Mouse (Mus musculus) gastrocnemius, adult 8-10 months (tissue): ENCODE data around the gene Sec14l5. TPM values are rescaled to one million over a fixed set of nuclear protein-coding genes. Genes with fewer than 3 reads are reported as not detected.
A peak's percentile ranks its signal among the peaks of the same experiment; 100 is the strongest.
"Not testable (repeated sequence)": the region's sequence is repeated elsewhere in the genome, so short reads cannot be mapped to it uniquely, and the experiment has no call there.

Experiments used
- DNase-seq, 2 experiments: peaks; one replicate each; pipeline ENCODE4 v3.0.0; 2022; ENCODE audit warnings: low spot score in 2 of 2
- microRNA-seq: library from miRNA; unstranded; fragments of <30 nt; microRNA quantifications from one replicate; pipeline ENCODE4 v1.2.0, GENCODE M21; 2022
- total RNA-seq, 4 experiments: library from RNA; stranded (reverse); gene quantifications; 2 replicates each; pipeline ENCODE4 v1.2.4; 2022

Sec14l5 gene
- total RNA-seq, 4 experiments from 2014 or later = 8.2 to 10.6 (median 9.9) TPM

GRCm38 (mm10) chr16:5214126-5214525 lies 67.2 kb downstream of the Sec14l5 start:
- DNase-seq = no peak

GRCm38 (mm10) chr16:5216686-5217085 lies 69.8 kb downstream of the Sec14l5 start:
- no peak for DNase-seq

GRCm38 (mm10) chr16:5217341-5218133 lies 70.6 kb downstream of the Sec14l5 start:
- no peak for DNase-seq

DNA sequence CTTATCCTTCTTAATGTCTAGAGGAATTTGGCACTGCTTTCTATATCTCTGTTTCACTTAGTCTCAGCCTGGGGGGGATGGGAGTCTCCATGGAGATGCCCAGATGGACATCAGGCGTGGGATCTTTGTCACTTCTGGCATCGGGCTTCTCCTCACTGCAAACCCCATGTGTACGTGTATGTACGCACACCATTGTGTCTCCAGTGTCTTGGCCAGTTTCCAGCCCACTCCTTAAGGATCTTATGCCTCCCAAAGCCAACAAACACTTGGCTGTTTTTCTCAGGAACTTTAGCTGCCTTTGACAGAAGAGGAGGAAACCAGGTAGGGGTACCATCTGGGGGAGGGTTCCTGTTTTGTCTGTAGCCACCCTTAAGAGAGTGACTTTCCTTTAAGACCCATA lies 74.5 kb downstream of the Sec14l5 start:
- no peak for DNase-seq

GRCm38 (mm10) chr16:5222140-5222539 lies 75.2 kb downstream of the Sec14l5 start, which contains the start of gene AU021092:
Gene AU021092 (minus strand): TSS chr16:5222299.
- DNase-seq = no peak

DNA sequence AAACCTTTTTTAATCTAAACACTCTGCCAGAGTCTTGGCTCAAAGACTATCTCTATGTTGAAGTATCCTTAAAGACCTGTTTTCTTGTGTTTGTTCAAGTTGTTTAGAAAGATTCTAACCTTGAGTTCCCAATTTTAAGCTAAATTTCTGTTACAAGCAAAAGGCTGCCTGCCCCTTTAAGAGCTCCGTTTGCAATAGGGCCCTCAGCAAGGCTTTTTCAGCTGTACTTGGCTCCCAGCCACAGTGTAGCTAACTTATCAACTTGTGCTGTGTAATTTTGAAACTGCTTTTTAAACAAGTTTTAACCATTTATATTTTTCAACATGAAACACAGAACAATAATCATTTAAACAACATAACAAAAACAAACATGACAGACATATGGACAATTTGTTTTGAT lies 79.6 kb downstream of the Sec14l5 start:
- not testable (repeated sequence) for DNase-seq

- not testable (repeated sequence) for DNase-seq
Observed at GRCm38 (mm10) chr16:5227501-5227900, 80.6 kb downstream of the Sec14l5 start.

DNA sequence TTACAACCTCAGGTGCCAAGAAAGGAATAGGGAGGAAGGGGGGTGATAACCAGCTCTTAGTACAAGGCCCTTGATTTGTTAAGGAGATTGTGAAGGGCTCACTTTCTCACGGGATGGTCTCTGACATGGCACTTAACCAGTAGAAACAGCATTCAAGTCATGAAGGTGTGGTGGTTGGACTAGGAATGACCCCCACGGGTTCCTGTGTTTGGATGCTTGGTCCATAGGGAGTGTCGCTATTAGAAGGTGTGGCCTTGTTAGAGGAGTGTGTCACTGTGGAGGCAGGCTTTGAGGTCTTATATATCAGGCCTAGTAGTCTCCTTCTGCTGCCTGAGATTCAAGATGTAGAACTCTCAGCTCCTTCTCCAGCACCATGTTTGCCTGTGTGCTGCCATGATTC lies 81.2 kb downstream of the Sec14l5 start:
- not testable (repeated sequence) for DNase-seq

GRCm38 (mm10) chr16:5232982-5233381 lies 86.1 kb downstream of the Sec14l5 start:
- no peak for DNase-seq

DNA sequence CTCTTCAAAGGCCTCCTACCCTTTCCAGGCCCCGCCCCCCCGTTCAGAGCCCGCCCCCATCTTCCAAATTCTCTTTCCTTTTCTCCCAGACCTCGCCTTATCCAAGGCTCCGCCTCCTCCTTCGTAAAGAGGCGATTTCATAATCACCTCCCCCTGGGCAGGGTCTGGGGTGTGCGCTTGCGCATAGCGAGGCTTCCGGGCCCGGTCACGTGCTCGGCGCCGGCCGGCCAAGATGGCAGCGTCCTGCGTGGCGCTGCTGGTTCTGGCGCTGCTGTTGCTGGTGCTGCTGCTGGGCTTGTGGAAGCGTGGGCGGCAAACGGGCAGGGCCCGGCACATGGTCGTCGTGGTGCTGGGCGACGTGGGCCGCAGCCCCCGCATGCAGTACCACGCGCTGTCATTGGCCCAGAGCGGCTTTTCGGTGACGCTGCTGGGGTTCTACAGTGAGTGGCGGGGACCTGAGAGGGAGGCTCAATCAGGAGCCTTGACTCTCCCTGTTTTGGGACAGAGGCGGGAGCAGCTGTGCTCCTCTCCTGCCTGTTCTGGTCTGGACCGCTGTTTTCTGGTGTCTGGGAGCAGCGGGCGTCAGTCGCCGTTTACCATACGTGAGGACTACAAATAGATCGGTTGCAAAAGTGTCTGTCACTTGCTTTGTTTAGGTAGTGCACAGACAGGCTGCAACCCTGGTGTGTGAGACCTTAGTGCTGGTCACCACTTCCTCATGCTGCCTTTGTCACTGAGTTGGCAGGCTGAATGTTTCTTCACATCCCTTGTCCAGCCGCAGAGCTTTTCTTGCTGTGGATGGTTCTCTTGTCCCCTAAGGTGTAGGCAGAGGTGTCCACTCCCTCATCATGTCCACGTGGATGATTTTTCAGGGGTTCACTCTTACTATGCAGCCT lies 86.8 kb downstream of the Sec14l5 start, which contains the start of gene Alg1:
Gene Alg1 (plus strand): TSS at position 204 of the 896 bp plus-strand sequence.
- peak; percentile 80 to 91 for DNase-seq

Small RNA genes within 50 kb of the gene (microRNA-seq; reads per million reads assigned to microRNA genes)
- not detected for gene Gm23689
- gene Gm26095 = not detected
- gene Mir6364 = not detected

Other genes starting within 250 kb of the Sec14l5 start
- 10 to 100 TPM; 10.0 to 12.9 (median 12.7) TPM for gene Nudt16l1, start 208.3 kb upstream of the Sec14l5 start, total RNA-seq
- gene Anks3, start 182.9 kb upstream of the Sec14l5 start, total RNA-seq = 10 to 100 TPM in 3 of 4 experiments, 1 to 10 TPM in 1; 8.1 to 14.2 (median 12.0) TPM
- not detected for gene Sept12, start 149.3 kb upstream of the Sec14l5 start, total RNA-seq
- gene Smim22, start 139.8 kb upstream of the Sec14l5 start, total RNA-seq = not detected
- 1 to 10 TPM; 4.4 to 7.8 (median 6.0) TPM for gene Rogdi, start 133.6 kb upstream of the Sec14l5 start, total RNA-seq
- 10 to 100 TPM; 31.2 to 34.1 (median 33.6) TPM for gene Glyr1, start 97.2 kb upstream of the Sec14l5 start, total RNA-seq
- 10 to 100 TPM; 21.9 to 25.6 (median 23.0) TPM for gene Ubn1, start 97.1 kb upstream of the Sec14l5 start, total RNA-seq
- 1 to 10 TPM; 2.1 to 4.6 (median 3.4) TPM for gene Ppl, start 14.7 kb upstream of the Sec14l5 start, total RNA-seq
- gene Nagpa, start 56.9 kb downstream of the Sec14l5 start, total RNA-seq = 1 to 10 TPM; 6.2 to 7.3 (median 6.6) TPM
- gene AU021092, start 75.2 kb downstream of the Sec14l5 start, total RNA-seq = 1 to 10 TPM; 2.7 to 3.5 (median 3.0) TPM
- 10 to 100 TPM; 10.5 to 11.8 (median 11.0) TPM for gene Alg1, start 86.5 kb downstream of the Sec14l5 start, total RNA-seq
- gene Eef2kmt, start 108.9 kb downstream of the Sec14l5 start, total RNA-seq = 1 to 10 TPM; 6.7 to 10.0 (median 8.0) TPM